ENCODE assay signal across 15 mouse cellular contexts in genomic region chr12:73380686-73381360, GRCm38 (mm10).
A peak's percentile ranks its signal among the peaks of the same experiment; 100 is the strongest.
DNase-seq lines count a peak whose midpoint lies in the region; ATAC-seq and TF ChIP-seq lines count a peak whose summit lies in the region.
"Had no signal": no experiment of that assay in that cellular context is flagged by ENCODE, and none has a peak within 500 bp of the region (broad histone marks: within the 10 kb centered on the region; RNA-seq: fewer than 3 reads in every experiment).

No protein-coding gene starts in this region.

- H3K4me1 ChIP-seq in forebrain, embryonic 11.5 days (replicated peaks; ENCODE audit: control insufficient read depth, insufficient read depth, low read length), result 0 out of 2 replicates have a peak, but pooled peaks cover 3% of the 10 kb centered on the region
- H3K4me1 ChIP-seq in forebrain, embryonic 13.5 days, result no peaks in the 10 kb centered on the region
- H3K4me1 ChIP-seq in heart, embryonic 14.5 days (ENCODE audit: control insufficient read depth in 2 of 2, insufficient read depth in 2 of 2, low read length in 2 of 2), result peaks cover 44 to 56% of the 10 kb centered on the region in 2 experiments
- peaks cover 51% of the 10 kb centered on the region for H3K4me1 ChIP-seq in thymus, adult 2 months (replicated peaks; ENCODE audit: control insufficient read depth, insufficient read depth, low read length)
- peaks cover 32% of the 10 kb centered on the region for H3K4me1 ChIP-seq in hindbrain, embryonic 10.5 days (replicated peaks)
- H3K4me1 ChIP-seq: liver, embryonic 15.5 days had no signal

- 89% methylated on average over 8 of the region's 8 CpGs for WGBS in forebrain, embryonic 11.5 days
- 89% methylated on average over 8 of the region's 8 CpGs for WGBS in forebrain, embryonic 13.5 days
- WGBS in heart, embryonic 14.5 days, result 75% methylated on average over 8 of the region's 8 CpGs
- 75% methylated on average over 8 of the region's 8 CpGs for WGBS in thymus, adult 2 months
- WGBS in hindbrain, embryonic 10.5 days, result 85% methylated on average over 8 of the region's 8 CpGs

- no peak overlapping the region for H3K9ac ChIP-seq in forebrain, embryonic 11.5 days (ENCODE audit: low read length)
- H3K9ac ChIP-seq in forebrain, embryonic 13.5 days, result no peak overlapping the region
- H3K9ac ChIP-seq in heart, embryonic 14.5 days (ENCODE audit: low read length), result no peak overlapping the region
- H3K9ac ChIP-seq: embryonic facial prominence, embryonic 15.5 days; liver, embryonic 15.5 days; neural tube, embryonic 12.5 days had no signal

- ATAC-seq in forebrain, embryonic 11.5 days (replicated peaks; ENCODE audit: low FRiP score), result no peak
- no peak for ATAC-seq in forebrain, embryonic 13.5 days
- ATAC-seq in heart, embryonic 14.5 days (ENCODE audit: insufficient number of reproducible peaks, insufficient read depth, low FRiP score, low read depth), result no peak
- ATAC-seq: hindbrain, embryonic 16.5 days had no signal

- H3K4me3 ChIP-seq in forebrain, embryonic 11.5 days (ENCODE audit: low read depth, low read length), result no peak overlapping the region
- H3K4me3 ChIP-seq in forebrain, embryonic 13.5 days, result no peak overlapping the region
- H3K4me3 ChIP-seq in heart, embryonic 14.5 days (ENCODE audit: control insufficient read depth in 1 of 2, insufficient read depth in 1 of 2, low read depth in 1 of 2, low read length in 2 of 2), result no peak overlapping the region
- no peak overlapping the region for H3K4me3 ChIP-seq in thymus, adult 2 months (ENCODE audit: control insufficient read depth, insufficient read depth, low read length)
- no peak overlapping the region for H3K4me3 ChIP-seq in hindbrain, embryonic 10.5 days
- H3K4me3 ChIP-seq: embryonic facial prominence, embryonic 15.5 days; liver, embryonic 15.5 days; midbrain, embryonic 10.5 days; neural tube, embryonic 12.5 days had no signal

- H3K27me3 ChIP-seq in forebrain, embryonic 11.5 days (ENCODE audit: control insufficient read depth, insufficient read depth, low read length), result no peaks in the 10 kb centered on the region
- H3K27me3 ChIP-seq in forebrain, embryonic 13.5 days, result no peaks in the 10 kb centered on the region
- H3K27me3 ChIP-seq in heart, embryonic 14.5 days (ENCODE audit: control insufficient read depth, insufficient read depth, low read length), result no peaks in the 10 kb centered on the region
- no peaks in the 10 kb centered on the region for H3K27me3 ChIP-seq in thymus, adult 2 months (ENCODE audit: control insufficient read depth, insufficient read depth, low read length)
- no peaks in the 10 kb centered on the region for H3K27me3 ChIP-seq in hindbrain, embryonic 10.5 days (ENCODE audit: insufficient read depth, poor library complexity, severe bottlenecking)
- H3K27me3 ChIP-seq: embryonic facial prominence, embryonic 15.5 days; liver, embryonic 15.5 days; neural tube, embryonic 12.5 days had no signal

- TF ChIP-seq POLR2A in thymus, adult 2 months (IDR thresholded peaks at IDR 0.05; ENCODE audit: control insufficient read depth, extremely low read depth, insufficient read depth, low read length, poor library complexity), result no peak

- no peaks in the 10 kb centered on the region for H3K9me3 ChIP-seq in forebrain, embryonic 11.5 days (ENCODE audit: control insufficient read depth, low read length)
- H3K9me3 ChIP-seq in forebrain, embryonic 13.5 days (replicated peaks), result no peaks in the 10 kb centered on the region
- no peaks in the 10 kb centered on the region for H3K9me3 ChIP-seq in heart, embryonic 14.5 days (ENCODE audit: control insufficient read depth, low read length)
- no peaks in the 10 kb centered on the region for H3K9me3 ChIP-seq in hindbrain, embryonic 10.5 days
- H3K9me3 ChIP-seq: embryonic facial prominence, embryonic 15.5 days; liver, embryonic 15.5 days; midbrain, embryonic 10.5 days; neural tube, embryonic 12.5 days had no signal

- DNase-seq in forebrain, embryonic 11.5 days (ENCODE audit: low spot score), result peak; percentile 33
- no peak for DNase-seq in heart, adult 9 months (ENCODE audit: low spot score in 2 of 2)
- no peak for DNase-seq in thymus, adult 2 months
- no peak for DNase-seq in thymus, postnatal 10 days (ENCODE audit: low spot score in 2 of 2)
- no peak for DNase-seq in hindbrain, embryonic 10.5 days (ENCODE audit: low spot score)
- DNase-seq: cerebellum, adult 18-20 months; cerebellum, postnatal 25 days had no signal

- H3K27ac ChIP-seq in forebrain, embryonic 11.5 days (ENCODE audit: low read depth, low read length), result no peak overlapping the region
- no peak overlapping the region for H3K27ac ChIP-seq in forebrain, embryonic 13.5 days
- peak overlapping the region; percentile 71 to 83 for H3K27ac ChIP-seq in heart, embryonic 14.5 days (replicated peaks in 1 of 2; ENCODE audit: control insufficient read depth in 1 of 2, insufficient read depth in 1 of 2, low read depth in 2 of 2, low read length in 2 of 2)
- peak overlapping the region; percentile 99 for H3K27ac ChIP-seq in thymus, adult 2 months (ENCODE audit: control insufficient read depth, insufficient read depth, low read length)
- no peak overlapping the region for H3K27ac ChIP-seq in hindbrain, embryonic 10.5 days
- H3K27ac ChIP-seq: embryonic facial prominence, embryonic 15.5 days; liver, embryonic 15.5 days; macrophage; midbrain, embryonic 10.5 days; neural tube, embryonic 12.5 days had no signal

- no peak for TF ChIP-seq CTCF in thymus, adult 2 months (IDR thresholded peaks at IDR 0.05; ENCODE audit: borderline replicate concordance, control insufficient read depth, extremely low read depth, insufficient read depth, low read length, poor library complexity)

- no peaks in the 10 kb centered on the region for H3K36me3 ChIP-seq in forebrain, embryonic 11.5 days (ENCODE audit: control insufficient read depth, insufficient read depth, low read length)
- no peaks in the 10 kb centered on the region for H3K36me3 ChIP-seq in forebrain, embryonic 13.5 days (ENCODE audit: poor library complexity, severe bottlenecking)
- no peaks in the 10 kb centered on the region for H3K36me3 ChIP-seq in heart, embryonic 14.5 days (ENCODE audit: control insufficient read depth, insufficient read depth, low read length)
- H3K36me3 ChIP-seq in thymus, adult 2 months (ENCODE audit: control insufficient read depth, insufficient read depth, low read length), result no peaks in the 10 kb centered on the region
- H3K36me3 ChIP-seq in hindbrain, embryonic 10.5 days, result no peaks in the 10 kb centered on the region
- H3K36me3 ChIP-seq: embryonic facial prominence, embryonic 15.5 days; liver, embryonic 15.5 days; midbrain, embryonic 10.5 days; neural tube, embryonic 12.5 days had no signal

- no peak overlapping the region for H3K4me2 ChIP-seq in forebrain, embryonic 11.5 days (ENCODE audit: low read depth, low read length, severe bottlenecking)
- no peak overlapping the region for H3K4me2 ChIP-seq in forebrain, embryonic 13.5 days
- H3K4me2 ChIP-seq in heart, embryonic 14.5 days (ENCODE audit: low read length), result no peak overlapping the region
- H3K4me2 ChIP-seq: embryonic facial prominence, embryonic 15.5 days; liver, embryonic 15.5 days; neural tube, embryonic 12.5 days had no signal

Comparison
In these comparisons a context has a peak if more than half of its experiments do, and no peak if none do; other contexts are left out.
1. H3K27ac ChIP-seq: peak in heart, embryonic 14.5 days (2 of 2) and thymus, adult 2 months (single experiment); none in forebrain, embryonic 11.5 days (single experiment), forebrain, embryonic 13.5 days (single experiment) and hindbrain, embryonic 10.5 days (single experiment).